Mouse (Mus musculus) MEL (cell line): ENCODE measurements around the gene 1810010D01Rik. TPM values are rescaled to one million over a fixed set of nuclear protein-coding genes. Genes with fewer than 3 reads are reported as not detected.

ENCODE experiments used
- DNase-seq: peaks from one replicate; pipeline ENCODE4 v3.0.0; 2011; ENCODE audit warnings: low read depth, low spot score
- H3K27ac ChIP-seq: 2 replicates; pipeline ENCODE4 v1.5.1; 2012; ENCODE audit warnings: low read depth, mild to moderate bottlenecking, control low read depth, low read length, moderate library complexity; ENCODE audit not compliant: control insufficient read depth
- H3K27me3 ChIP-seq, 2 experiments: fragments of 150-350 bp in 1 of 2; sonication (generic) in 1 of 2; 2 replicates each; pipeline ENCODE4 v1.6.1; 2012; ENCODE audit warnings: low read length in 2 of 2, mild to moderate bottlenecking in 2 of 2, improper control_type of control experiment in 1 of 2, moderate library complexity in 1 of 2; ENCODE audit not compliant: insufficient read depth in 2 of 2, control insufficient read depth in 1 of 2
- H3K36me3 ChIP-seq, 2 experiments: 2 replicates each; pipeline ENCODE4 v1.6.1; 2012 to 2014; ENCODE audit warnings: low read length in 2 of 2, improper control_type of control experiment in 1 of 2, inconsistent platforms in 1 of 2, mild to moderate bottlenecking in 1 of 2; ENCODE audit not compliant: insufficient read depth in 2 of 2, control insufficient read depth in 1 of 2
- H3K4me1 ChIP-seq, 2 experiments: fragments of 150-350 bp in 1 of 2; sonication (generic) in 1 of 2; 2 replicates each; pipeline ENCODE4 v1.6.1; 2012; ENCODE audit warnings: low read length in 2 of 2, improper control_type of control experiment in 1 of 2, mild to moderate bottlenecking in 1 of 2; ENCODE audit not compliant: insufficient read depth in 2 of 2, control insufficient read depth in 1 of 2
- H3K4me3 ChIP-seq, 2 experiments: fragments of 150-350 bp in 1 of 2; sonication (generic) in 1 of 2; 2 replicates each; pipeline ENCODE4 v1.5.1; 2012; ENCODE audit warnings: low read depth in 2 of 2, low read length in 2 of 2, mild to moderate bottlenecking in 2 of 2, moderate library complexity in 2 of 2, control low read depth in 1 of 2, improper control_type of control experiment in 1 of 2; ENCODE audit not compliant: control insufficient read depth in 1 of 2, insufficient read depth in 1 of 2
- H3K79me2 ChIP-seq: 2 replicates; pipeline ENCODE4 v1.6.1; 2012; ENCODE audit warnings: mild to moderate bottlenecking, low read length, moderate library complexity; ENCODE audit not compliant: control insufficient read depth, poor library complexity, insufficient read depth
- H3K9ac ChIP-seq: 2 replicates; pipeline ENCODE4 v1.6.1; 2012; ENCODE audit warnings: low read depth, mild to moderate bottlenecking, control low read depth, low read length, moderate library complexity; ENCODE audit not compliant: control insufficient read depth, poor library complexity, severe bottlenecking
- H3K9me3 ChIP-seq: fragments of 150-350 bp; sonication (generic); replicated peaks from 2 replicates; pipeline ENCODE4 v1.6.1; 2012; ENCODE audit warnings: mild to moderate bottlenecking, low read length, improper control_type of control experiment, moderate library complexity; ENCODE audit not compliant: insufficient read depth
- CHD1 ChIP-seq: IDR thresholded peaks from 2 replicates; pipeline ENCODE4 v1.6.1; 2012; ENCODE audit warnings: low read depth, mild to moderate bottlenecking, inconsistent platforms, low read length, improper control_type of control experiment
- CHD2 ChIP-seq: IDR thresholded peaks from 2 replicates; pipeline ENCODE4 v1.6.1; 2011; ENCODE audit warnings: low read length, improper control_type of control experiment
- CTCF ChIP-seq, 3 experiments: IDR thresholded peaks in 2 of 3; conservative IDR thresholded peaks in 1 of 3; 2 replicates each; pipeline ENCODE4 v1.5.1; 2011 to 2012; ENCODE audit warnings: low read length in 3 of 3, low read depth in 2 of 3, mild to moderate bottlenecking in 2 of 3, improper control_type of control experiment in 1 of 3, inconsistent platforms in 1 of 3, mixed read lengths in 1 of 3, moderate library complexity in 1 of 3; ENCODE audit not compliant: control insufficient read depth in 1 of 3, insufficient read depth in 1 of 3, poor library complexity in 1 of 3, severe bottlenecking in 1 of 3
- E2F4 ChIP-seq: IDR thresholded peaks from 2 replicates; pipeline ENCODE4 v1.6.1; 2011; ENCODE audit warnings: low read depth, low read length, improper control_type of control experiment, borderline replicate concordance
- EP300 ChIP-seq, 2 experiments: IDR thresholded peaks; 2 replicates each; pipeline ENCODE4 v1.6.1; 2011; ENCODE audit warnings: improper control_type of control experiment in 2 of 2, low read length in 2 of 2, low read depth in 1 of 2, mild to moderate bottlenecking in 1 of 2
- ETS1 ChIP-seq: IDR thresholded peaks from 2 replicates; pipeline ENCODE4 v1.6.1; 2012; ENCODE audit warnings: low read depth, mild to moderate bottlenecking, inconsistent platforms, low read length, improper control_type of control experiment, moderate library complexity
- GABPA ChIP-seq: IDR thresholded peaks from 2 replicates; pipeline ENCODE4 v1.6.1; 2012; ENCODE audit warnings: low read depth, mild to moderate bottlenecking, inconsistent platforms, low read length, improper control_type of control experiment, moderate library complexity
- HCFC1 ChIP-seq: IDR thresholded peaks from 2 replicates; pipeline ENCODE4 v1.6.1; 2012; ENCODE audit warnings: low read depth, mild to moderate bottlenecking, inconsistent platforms, low read length, improper control_type of control experiment, moderate library complexity
- KAT2A ChIP-seq: conservative IDR thresholded peaks from 2 replicates; pipeline ENCODE4 v1.6.1; 2012; ENCODE audit warnings: low read depth, low read length, improper control_type of control experiment, inconsistent platforms
- MAX ChIP-seq: IDR thresholded peaks from 2 replicates; pipeline ENCODE4 v1.6.1; 2011; ENCODE audit warnings: low read length, improper control_type of control experiment
- MAZ ChIP-seq: IDR thresholded peaks from 2 replicates; pipeline ENCODE4 v1.6.1; 2012; ENCODE audit warnings: low read depth, mild to moderate bottlenecking, inconsistent platforms, low read length, improper control_type of control experiment
- MEF2A ChIP-seq: IDR thresholded peaks from 2 replicates; pipeline ENCODE4 v1.6.1; 2014; ENCODE audit warnings: low read depth, mild to moderate bottlenecking, inconsistent platforms, low read length, improper control_type of control experiment; ENCODE audit not compliant: poor library complexity, insufficient replicate concordance, severe bottlenecking; ENCODE audit errors: extremely low read depth
- MXI1 ChIP-seq: IDR thresholded peaks from 2 replicates; pipeline ENCODE4 v1.6.1; 2011; ENCODE audit warnings: mild to moderate bottlenecking, low read depth, low read length, improper control_type of control experiment
- MYC ChIP-seq: IDR thresholded peaks from 2 replicates; pipeline ENCODE4 v1.6.1; 2011; ENCODE audit warnings: low read depth, mild to moderate bottlenecking, low read length, improper control_type of control experiment, moderate library complexity
- NRF1 ChIP-seq: IDR thresholded peaks from 2 replicates; pipeline ENCODE4 v1.6.1; 2014; ENCODE audit warnings: low read depth, mild to moderate bottlenecking, inconsistent platforms, low read length, improper control_type of control experiment, moderate library complexity; ENCODE audit not compliant: poor library complexity, insufficient read depth, severe bottlenecking
- POLR2AphosphoS2 ChIP-seq: IDR thresholded peaks from 2 replicates; pipeline ENCODE4 v1.6.1; 2011; ENCODE audit warnings: low read length, improper control_type of control experiment
- POLR2AphosphoS5 ChIP-seq: IDR thresholded peaks from 2 replicates; pipeline ENCODE4 v1.6.1; 2012; ENCODE audit warnings: low read depth, borderline replicate concordance, mild to moderate bottlenecking, inconsistent platforms, low read length, moderate library complexity, mixed read lengths
- RCOR1 ChIP-seq: IDR thresholded peaks from 2 replicates; pipeline ENCODE4 v1.6.1; 2012; ENCODE audit warnings: low read depth, mild to moderate bottlenecking, inconsistent platforms, low read length, improper control_type of control experiment
- SIN3A ChIP-seq: IDR thresholded peaks from 2 replicates; pipeline ENCODE4 v1.6.1; 2012; ENCODE audit warnings: low read length, improper control_type of control experiment, inconsistent platforms
- TAL1 ChIP-seq: IDR thresholded peaks from 2 replicates; pipeline ENCODE4 v1.6.1; 2012; ENCODE audit warnings: mild to moderate bottlenecking, inconsistent platforms, low read length, moderate library complexity, mixed read lengths
- TBP ChIP-seq: IDR thresholded peaks from 2 replicates; pipeline ENCODE4 v1.8.0; 2011; ENCODE audit warnings: low read depth, low read length, improper control_type of control experiment
- UBTF ChIP-seq: IDR thresholded peaks from 2 replicates; pipeline ENCODE4 v1.6.1; 2012; ENCODE audit warnings: low read depth, mild to moderate bottlenecking, inconsistent platforms, low read length, improper control_type of control experiment, moderate library complexity, borderline replicate concordance; ENCODE audit not compliant: insufficient read depth
- ZKSCAN1 ChIP-seq: IDR thresholded peaks from 2 replicates; pipeline ENCODE4 v1.6.1; 2012; ENCODE audit warnings: low read depth, mild to moderate bottlenecking, inconsistent platforms, low read length, improper control_type of control experiment, moderate library complexity
- ZMIZ1 ChIP-seq: IDR thresholded peaks from 2 replicates; pipeline ENCODE4 v1.6.1; 2012; ENCODE audit warnings: low read depth, mild to moderate bottlenecking, inconsistent platforms, low read length, improper control_type of control experiment, moderate library complexity
- ZNF384 ChIP-seq: IDR thresholded peaks from 2 replicates; pipeline ENCODE4 v1.6.1; 2012; ENCODE audit warnings: low read depth, mild to moderate bottlenecking, inconsistent platforms, low read length, improper control_type of control experiment
- polyA plus RNA-seq, 2 experiments: library from polyadenylated mRNA; stranded (reverse) in 1 of 2; unstranded in 1 of 2; fragments of >175 nt in 1 of 2; fragments of >200 nt in 1 of 2; gene quantifications; 2 replicates each; pipeline versions ENCODE4 v1.2.1 to v1.2.4; 2012; ENCODE audit warnings: low replicate concordance in 2 of 2, low read depth in 1 of 2; ENCODE audit not compliant: insufficient read length in 2 of 2, insufficient read depth in 1 of 2, missing spikeins in 1 of 2
- total RNA-seq: library from RNA; depleted of rRNA; stranded (reverse); fragments of 300-350 nt; gene quantifications from 2 replicates; pipeline ENCODE4 v1.2.3, GENCODE M21; 2012

The 1810010D01Rik gene
- total and polyA plus RNA-seq, 3 experiments, result not detected

DNA sequence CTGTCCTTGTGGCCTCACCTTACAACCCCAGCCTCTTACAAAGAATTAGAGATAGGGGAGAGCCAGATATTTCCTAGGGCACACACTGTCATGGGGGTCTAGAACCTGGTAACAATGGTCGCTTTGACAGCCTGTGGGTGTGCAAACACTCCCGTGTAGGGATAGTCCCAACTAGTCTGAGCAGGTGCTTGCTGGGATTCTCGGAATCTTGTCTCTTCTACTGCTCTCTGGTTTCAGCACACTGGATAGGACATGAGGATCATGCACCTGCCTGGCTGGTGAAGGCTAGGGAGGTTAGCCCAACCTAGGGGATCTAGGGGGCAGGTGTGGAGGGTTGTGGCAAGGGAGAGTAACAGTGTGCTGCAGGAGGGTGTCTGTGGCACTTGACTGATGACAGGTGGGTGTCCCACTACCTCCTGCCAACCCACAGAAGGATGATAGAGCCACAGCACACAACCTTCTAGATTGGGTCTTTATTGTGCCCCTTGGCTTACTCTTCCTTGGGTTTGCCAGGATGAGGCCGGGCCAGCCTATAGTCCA, 2.5 kb downstream of the 1810010D01Rik start:
- Histone ChIP-seq H3K9ac (no peak overlapping the region), H3K4me1 (no peaks in the 10 kb centered on the region), H3K36me3 (no peaks in the 10 kb centered on the region), H3K4me3 (no peak overlapping the region), H3K27me3 (no peaks in the 10 kb centered on the region), H3K79me2 (no peaks in the 10 kb centered on the region), H3K9me3 (no peaks in the 10 kb centered on the region), H3K27ac (no peak overlapping the region)
- DNase-seq, result no peak
- no peak for TF ChIP-seq KAT2A
- no peak for TF ChIP-seq TAL1
- no peak for TF ChIP-seq EP300 (IDR thresholded peaks at IDR 0.05; ENCODE audit: low read depth in 1 of 2, low read length in 2 of 2)
- no peak for TF ChIP-seq ETS1
- TF ChIP-seq ZKSCAN1, result no peak
- TF ChIP-seq MAZ, result no peak
- TF ChIP-seq UBTF, result no peak
- no peak for TF ChIP-seq TBP
- TF ChIP-seq CHD1, result no peak
- no peak for TF ChIP-seq MYC
- no peak for TF ChIP-seq MXI1
- no peak for TF ChIP-seq GABPA
- no peak for TF ChIP-seq E2F4
- no peak for TF ChIP-seq SIN3A

GRCm38 (mm10) chr7:145199711-145200110, 8.2 kb downstream of the 1810010D01Rik start:
- Histone ChIP-seq H3K27ac (no peak overlapping the region), H3K9me3 (no peaks in the 10 kb centered on the region), H3K36me3 (no peaks in the 10 kb centered on the region), H3K27me3 (no peaks in the 10 kb centered on the region), H3K79me2 (no peaks in the 10 kb centered on the region), H3K4me1 (no peaks in the 10 kb centered on the region), H3K9ac (no peak overlapping the region), H3K4me3 (no peak overlapping the region)
- TF ChIP-seq CHD2, result no peak
- no peak for DNase-seq

DNA sequence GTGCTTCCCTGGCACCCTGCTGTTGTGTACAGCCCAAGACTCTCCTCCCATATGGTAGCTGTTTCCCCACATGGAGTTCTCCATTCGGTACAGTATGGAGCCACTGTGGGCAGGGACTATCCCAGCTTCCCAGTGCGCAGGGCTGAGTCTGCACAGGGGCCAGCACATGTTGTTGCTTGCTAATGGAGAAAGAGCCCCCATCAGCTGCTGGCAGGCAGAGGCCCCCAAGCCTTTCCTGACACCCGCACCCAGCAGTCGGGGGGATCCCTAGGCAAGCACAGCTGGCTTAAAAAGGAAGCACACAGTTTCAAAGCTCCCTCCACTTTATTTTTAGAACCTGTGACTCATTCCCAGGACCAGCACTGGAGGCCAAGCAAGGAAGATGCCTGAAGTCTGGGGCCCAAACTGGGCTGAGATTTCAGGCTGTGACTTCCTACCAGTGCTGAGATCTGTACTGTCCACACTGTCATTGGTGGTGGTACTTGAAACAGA, 9.7 kb downstream of the 1810010D01Rik start:
- Histone ChIP-seq H3K27ac (no peak overlapping the region), H3K4me1 (no peaks in the 10 kb centered on the region), H3K36me3 (no peaks in the 10 kb centered on the region), H3K9ac (no peak overlapping the region), H3K9me3 (no peaks in the 10 kb centered on the region), H3K27me3 (no peaks in the 10 kb centered on the region), H3K79me2 (no peaks in the 10 kb centered on the region), H3K4me3 (no peak overlapping the region)
- no peak for DNase-seq
- TF ChIP-seq ZNF384 (no peak), POLR2AphosphoS2 (no peak), MXI1 (no peak), ETS1 (no peak), ZMIZ1 (no peak), HCFC1 (no peak), MEF2A (no peak), UBTF (no peak), RCOR1 (no peak), E2F4 (no peak), CHD2 (no peak), GABPA (no peak), MAZ (no peak), POLR2AphosphoS5 (no peak), MAX (no peak), CHD1 (no peak), CTCF (IDR thresholded peaks at IDR 0.05 in 2 of 3, conservative IDR thresholded peaks at IDR 0.05 in 1 of 3; ENCODE audit: control insufficient read depth in 1 of 3, insufficient read depth in 1 of 3, low read depth in 2 of 3, low read length in 3 of 3, poor library complexity in 1 of 3, severe bottlenecking in 1 of 3) (no peak), NRF1 (no peak)
